Mouse (Mus musculus): Measurements from ENCODE around the gene Myh9. TPM values are rescaled to one million over a fixed set of nuclear protein-coding genes. Genes with fewer than 3 reads are reported as not detected.

Myh9 gene
- total and polyA plus RNA-seq, 2 experiments from 2014 or later = 17.5 to 63.6 TPM

DNA sequence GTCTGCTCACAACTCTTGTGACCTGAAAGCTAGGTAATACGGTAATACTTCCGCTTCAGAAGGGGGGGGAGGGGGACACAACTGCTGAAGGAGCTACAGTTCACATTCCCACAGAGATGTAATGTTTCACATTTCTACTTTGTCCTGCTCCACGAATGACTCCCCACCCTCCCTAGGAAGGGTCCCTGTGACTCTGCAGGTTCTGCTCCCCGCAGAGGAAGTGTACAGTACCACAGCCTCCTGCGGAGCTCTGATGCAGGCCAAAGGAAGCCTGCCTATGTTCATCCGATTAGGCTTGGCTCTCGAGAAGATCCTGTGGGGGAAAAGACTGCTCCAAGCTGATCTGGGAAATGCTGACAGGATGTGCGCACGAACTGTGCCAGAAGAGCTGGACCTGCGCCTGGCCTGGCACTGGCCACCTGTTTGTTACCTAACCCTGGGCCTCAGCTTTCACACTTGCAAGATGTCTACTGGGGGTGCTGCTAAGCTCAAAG lies 22.0 kb downstream of the Myh9 start:
- no peaks in the 10 kb centered on the region for H3K27me3 ChIP-seq (ENCODE audit: control insufficient read depth, insufficient read depth, low read length)
- H3K4me1 ChIP-seq (ENCODE audit: control insufficient read depth, insufficient read depth) = peaks cover 85% of the 10 kb centered on the region
- WGBS = 33% methylated on average over 10 of the region's 10 CpGs
- H3K4me2 ChIP-seq (ENCODE audit: low read depth, low read length) = no peak overlapping the region
- no peak overlapping the region for H3K4me3 ChIP-seq (ENCODE audit: low read depth, low read length)
- TF ChIP-seq EP300 (IDR thresholded peaks at IDR 0.05; ENCODE audit: low read depth) (no peak), CTCF (IDR thresholded peaks at IDR 0.05; ENCODE audit: low read depth) (no peak)
- no peak for DNase-seq (ENCODE audit: low spot score)
- H3K9me3 ChIP-seq (replicated peaks; ENCODE audit: control insufficient read depth, low read length) = no peaks in the 10 kb centered on the region
- no peaks in the 10 kb centered on the region for H3K36me3 ChIP-seq (replicated peaks; ENCODE audit: control insufficient read depth, insufficient read depth, low read length)
- peak; percentile 19; the same call in 1 of the 2 replicates for ATAC-seq (ENCODE audit: insufficient read depth, low read depth)
- peak overlapping the region; percentile 81 for H3K27ac ChIP-seq (ENCODE audit: low read depth)
- no peak overlapping the region for H3K9ac ChIP-seq (replicated peaks; ENCODE audit: low read depth, low read length)

DNA sequence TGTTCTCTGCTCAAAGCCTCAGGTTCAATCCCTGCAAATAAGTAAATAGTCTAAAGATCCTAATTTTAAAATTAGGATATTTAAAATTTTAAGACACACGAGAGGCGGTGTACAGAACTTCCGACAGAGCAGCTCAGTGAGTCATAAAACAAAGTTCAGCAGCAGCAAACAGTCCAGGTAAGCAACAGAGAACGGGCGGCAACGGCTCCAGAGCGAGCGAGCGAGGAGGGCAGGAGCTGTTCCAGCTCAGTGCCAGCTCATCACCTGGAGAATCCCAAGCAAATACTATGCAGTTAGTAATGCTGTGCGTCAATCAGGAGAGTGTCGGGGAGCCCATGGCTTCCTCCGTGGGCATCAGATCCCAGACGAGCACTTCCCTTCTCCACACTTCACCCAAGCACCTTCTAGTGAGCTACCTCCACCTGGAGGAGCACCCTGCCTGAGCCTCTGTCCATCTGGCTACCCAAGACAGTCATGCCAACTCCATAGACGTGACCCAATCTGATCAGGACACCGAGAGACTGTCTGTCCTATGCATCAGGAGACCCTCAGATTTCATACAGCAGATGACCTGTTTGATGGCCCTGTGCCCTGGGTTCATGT lies 23.3 kb downstream of the Myh9 start:
- no peak for DNase-seq (ENCODE audit: low spot score)
- Histone ChIP-seq H3K9me3 (replicated peaks; ENCODE audit: control insufficient read depth, low read length) (no peaks in the 10 kb centered on the region), H3K4me3 (ENCODE audit: low read depth, low read length) (no peak overlapping the region), H3K27me3 (ENCODE audit: control insufficient read depth, insufficient read depth, low read length) (no peaks in the 10 kb centered on the region), H3K27ac (ENCODE audit: low read depth) (no peak overlapping the region; the same call in 1 of the 2 replicates), H3K4me2 (ENCODE audit: low read depth, low read length) (no peak overlapping the region), H3K9ac (replicated peaks; ENCODE audit: low read depth, low read length) (no peak overlapping the region), H3K4me1 (ENCODE audit: control insufficient read depth, insufficient read depth) (peaks cover 79% of the 10 kb centered on the region), H3K36me3 (replicated peaks; ENCODE audit: control insufficient read depth, insufficient read depth, low read length) (no peaks in the 10 kb centered on the region)
- 72% methylated on average over 15 of the region's 15 CpGs for WGBS
- no peak for ATAC-seq (ENCODE audit: insufficient read depth, low read depth)
- TF ChIP-seq EP300 (IDR thresholded peaks at IDR 0.05; ENCODE audit: low read depth) (no peak), CTCF (IDR thresholded peaks at IDR 0.05; ENCODE audit: low read depth) (no peak)

DNA sequence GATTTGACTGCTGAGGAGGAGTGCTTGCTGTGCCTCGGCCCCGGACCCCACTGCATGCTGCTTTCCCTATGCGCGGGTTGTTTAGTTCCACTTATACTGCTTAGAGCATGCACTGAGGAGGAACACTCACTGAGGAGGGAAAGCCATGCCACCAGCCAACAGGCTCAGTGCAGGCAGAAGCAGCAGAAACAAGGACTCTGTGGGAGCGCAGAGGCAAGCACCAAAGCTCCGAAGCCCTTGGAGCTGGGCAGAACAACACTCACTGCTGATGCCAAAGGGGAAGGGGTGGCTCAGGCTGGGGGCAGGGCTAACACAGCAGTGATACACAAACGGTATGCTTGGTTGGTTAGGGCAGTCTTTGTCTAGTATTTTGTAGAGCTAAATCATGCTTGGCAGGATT lies 24.6 kb downstream of the Myh9 start:
- TF ChIP-seq CTCF (IDR thresholded peaks at IDR 0.05; ENCODE audit: low read depth) (no peak), EP300 (IDR thresholded peaks at IDR 0.05; ENCODE audit: low read depth) (no peak)
- H3K27me3 ChIP-seq (ENCODE audit: control insufficient read depth, insufficient read depth, low read length) = no peaks in the 10 kb centered on the region
- H3K4me3 ChIP-seq (ENCODE audit: low read depth, low read length) = no peak overlapping the region
- H3K27ac ChIP-seq (ENCODE audit: low read depth) = peak overlapping the region; percentile 84
- no peaks in the 10 kb centered on the region for H3K9me3 ChIP-seq (replicated peaks; ENCODE audit: control insufficient read depth, low read length)
- DNase-seq (ENCODE audit: low spot score) (no peak), ATAC-seq (ENCODE audit: insufficient read depth, low read depth) (no peak)
- no peak overlapping the region; the same call in 1 of the 2 replicates for H3K9ac ChIP-seq (replicated peaks; ENCODE audit: low read depth, low read length)
- WGBS = 43% methylated on average over 7 of the region's 7 CpGs
- no peak overlapping the region for H3K4me2 ChIP-seq (ENCODE audit: low read depth, low read length)
- H3K4me1 ChIP-seq (ENCODE audit: control insufficient read depth, insufficient read depth) = peaks cover 73% of the 10 kb centered on the region
- peaks cover 12% of the 10 kb centered on the region for H3K36me3 ChIP-seq (replicated peaks; ENCODE audit: control insufficient read depth, insufficient read depth, low read length)

DNA sequence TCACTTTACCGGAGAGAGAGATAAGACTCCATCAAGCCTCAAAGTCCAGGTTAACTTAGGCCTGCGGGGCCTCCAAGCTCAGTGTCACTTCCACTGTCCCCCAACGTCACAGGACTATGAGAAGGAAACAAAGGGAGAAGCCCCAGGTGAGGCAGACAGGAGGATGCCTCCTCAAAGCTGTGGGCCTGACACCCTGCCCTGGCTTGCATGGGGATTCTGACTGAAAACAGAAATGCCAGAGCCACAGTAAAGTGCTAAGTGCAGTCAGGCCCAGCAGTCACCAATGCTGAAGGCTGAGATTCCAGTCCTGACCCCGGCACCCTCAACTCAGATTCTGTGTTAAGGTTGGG lies 25.4 kb downstream of the Myh9 start:
- ATAC-seq (ENCODE audit: insufficient read depth, low read depth) (no peak), DNase-seq (ENCODE audit: low spot score) (no peak)
- Histone ChIP-seq H3K4me2 (ENCODE audit: low read depth, low read length) (peak overlapping the region; percentile 24; the same call in 1 of the 2 replicates), H3K36me3 (replicated peaks; ENCODE audit: control insufficient read depth, insufficient read depth, low read length) (peaks cover 19% of the 10 kb centered on the region), H3K4me1 (ENCODE audit: control insufficient read depth, insufficient read depth) (peaks cover 68% of the 10 kb centered on the region), H3K27ac (ENCODE audit: low read depth) (peak overlapping the region; percentile 84), H3K4me3 (ENCODE audit: low read depth, low read length) (no peak overlapping the region), H3K27me3 (ENCODE audit: control insufficient read depth, insufficient read depth, low read length) (no peaks in the 10 kb centered on the region), H3K9ac (replicated peaks; ENCODE audit: low read depth, low read length) (no peak overlapping the region), H3K9me3 (replicated peaks; ENCODE audit: control insufficient read depth, low read length) (no peaks in the 10 kb centered on the region)
- 34% methylated on average over 4 of the region's 4 CpGs for WGBS
- TF ChIP-seq EP300 (IDR thresholded peaks at IDR 0.05; ENCODE audit: low read depth) (no peak), CTCF (IDR thresholded peaks at IDR 0.05; ENCODE audit: low read depth) (no peak)

DNA sequence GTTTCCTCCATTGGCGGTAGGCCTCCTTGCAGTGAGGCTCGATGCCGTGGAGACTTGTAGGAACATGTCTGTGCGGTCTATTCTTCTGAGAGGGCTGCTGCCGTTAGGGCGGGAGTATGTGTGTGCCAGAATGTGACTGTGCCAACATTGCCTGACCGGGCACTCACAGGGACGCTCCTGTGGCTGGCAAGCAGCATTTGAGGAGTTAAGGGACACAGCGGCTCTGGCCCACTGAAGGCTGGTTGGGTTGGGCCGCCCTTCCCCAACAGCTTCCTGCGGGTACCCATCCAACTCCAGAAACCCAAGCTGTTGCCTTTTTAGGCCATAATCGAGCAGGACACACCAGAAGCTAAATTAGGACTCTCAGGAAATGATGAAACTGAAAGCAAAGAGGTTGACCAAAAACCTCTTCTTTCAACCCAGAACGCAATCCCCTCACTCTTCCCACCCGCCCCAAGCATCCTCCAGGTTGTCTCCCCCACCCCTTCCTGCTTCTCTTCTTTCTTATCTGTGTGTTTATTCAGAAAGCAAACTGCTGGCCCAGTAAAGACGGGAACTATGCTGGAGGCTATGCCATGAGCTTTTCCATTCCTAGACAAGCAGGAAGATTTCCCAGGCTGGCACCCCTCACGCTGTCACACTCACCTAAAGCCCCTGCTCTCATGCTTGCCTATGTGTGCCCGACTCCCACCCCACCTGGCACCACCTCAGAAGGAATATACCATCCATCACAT lies 25.9 kb downstream of the Myh9 start:
- peak; percentile 31 for ATAC-seq (ENCODE audit: insufficient read depth, low read depth)
- DNase-seq (ENCODE audit: low spot score) = no peak

More for the DNA sequence above, 25.9 kb downstream of the Myh9 start:
- Histone ChIP-seq H3K9me3 (replicated peaks; ENCODE audit: control insufficient read depth, low read length) (no peaks in the 10 kb centered on the region), H3K4me3 (ENCODE audit: low read depth, low read length) (no peak overlapping the region), H3K4me1 (ENCODE audit: control insufficient read depth, insufficient read depth) (peaks cover 68% of the 10 kb centered on the region), H3K36me3 (replicated peaks; ENCODE audit: control insufficient read depth, insufficient read depth, low read length) (peaks cover 23% of the 10 kb centered on the region), H3K27me3 (ENCODE audit: control insufficient read depth, insufficient read depth, low read length) (no peaks in the 10 kb centered on the region), H3K9ac (replicated peaks; ENCODE audit: low read depth, low read length) (peak overlapping the region; percentile 28; the same call in 1 of the 2 replicates), H3K27ac (ENCODE audit: low read depth) (peak overlapping the region; percentile 84), H3K4me2 (ENCODE audit: low read depth, low read length) (peak overlapping the region; percentile 24)
- TF ChIP-seq EP300 (IDR thresholded peaks at IDR 0.05; ENCODE audit: low read depth) = no peak
- TF ChIP-seq CTCF (IDR thresholded peaks at IDR 0.05; ENCODE audit: low read depth) = no peak
- 22% methylated on average over 17 of the region's 17 CpGs for WGBS

Measured in heart, postnatal 0 days (tissue).